20 mouse cellular contexts compared by ENCODE assay signal in the genomic region with DNA sequence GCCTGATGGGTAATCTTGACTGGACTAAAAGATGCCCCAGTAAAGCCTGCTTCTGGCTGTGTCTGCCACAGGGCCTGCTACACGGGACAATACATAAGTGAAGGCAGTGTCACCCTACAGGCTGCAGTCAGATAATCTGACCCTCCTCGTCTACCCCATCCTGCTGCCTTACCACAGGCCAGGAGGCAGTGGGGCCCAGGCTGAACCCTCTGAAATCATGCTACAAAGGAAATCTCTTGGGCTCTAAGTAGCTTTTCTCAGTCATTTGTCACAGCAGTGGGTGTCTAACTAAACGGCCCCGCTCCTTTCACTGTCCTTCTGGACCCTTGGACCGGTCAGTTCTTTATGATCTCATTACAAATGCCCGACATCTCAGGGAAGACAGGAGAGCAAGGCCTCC.
A peak's percentile ranks its signal among the peaks of the same experiment; 100 is the strongest.
DNase-seq lines count a peak whose midpoint lies in the region; ATAC-seq and TF ChIP-seq lines count a peak whose summit lies in the region.
"Had no signal": no experiment of that assay in that cellular context is flagged by ENCODE, and none has a peak within 500 bp of the region (broad histone marks: within the 10 kb centered on the region; RNA-seq: fewer than 3 reads in every experiment).

No protein-coding gene starts in this region.

- TF ChIP-seq CTCF in thymus, adult 2 months (IDR thresholded peaks at IDR 0.05; ENCODE audit: borderline replicate concordance, control insufficient read depth, extremely low read depth, insufficient read depth, low read length, poor library complexity): no peak

- DNase-seq in hindbrain, embryonic 10.5 days (ENCODE audit: low spot score): no peak
- DNase-seq in thymus, adult 2 months: no peak
- no peak for DNase-seq in thymus, adult 18-20 months
- peak; percentile 32 for DNase-seq in thymus, postnatal 4 days
- no peak for DNase-seq in cerebellum, adult 11-12 months
- DNase-seq: adrenal gland, postnatal 25 days; cerebellum, adult 18-20 months; cerebellum, postnatal 25 days; heart, postnatal 10 days; kidney, adult 8-10 months; kidney, postnatal 14 days; midbrain, embryonic 14.5 days had no signal

- no peaks in the 10 kb centered on the region for H3K9me3 ChIP-seq in forebrain, embryonic 15.5 days
- H3K9me3 ChIP-seq in forebrain, embryonic 13.5 days (replicated peaks): no peaks in the 10 kb centered on the region
- H3K9me3 ChIP-seq in hindbrain, embryonic 10.5 days: no peaks in the 10 kb centered on the region
- H3K9me3 ChIP-seq in hindbrain, embryonic 16.5 days (ENCODE audit: control insufficient read depth, low read length): no peaks in the 10 kb centered on the region
- H3K9me3 ChIP-seq: embryonic facial prominence, embryonic 15.5 days; neural tube, embryonic 15.5 days had no signal

- H3K36me3 ChIP-seq in forebrain, embryonic 15.5 days: no peaks in the 10 kb centered on the region
- H3K36me3 ChIP-seq in forebrain, embryonic 13.5 days (ENCODE audit: poor library complexity, severe bottlenecking): no peaks in the 10 kb centered on the region
- no peaks in the 10 kb centered on the region for H3K36me3 ChIP-seq in hindbrain, embryonic 10.5 days
- H3K36me3 ChIP-seq in hindbrain, embryonic 16.5 days (ENCODE audit: control insufficient read depth, insufficient read depth, low read length): no peaks in the 10 kb centered on the region
- no peaks in the 10 kb centered on the region for H3K36me3 ChIP-seq in thymus, adult 2 months (ENCODE audit: control insufficient read depth, insufficient read depth, low read length)
- H3K36me3 ChIP-seq: embryonic facial prominence, embryonic 15.5 days; neural tube, embryonic 15.5 days had no signal

- no peak overlapping the region for H3K4me3 ChIP-seq in forebrain, embryonic 15.5 days
- no peak overlapping the region for H3K4me3 ChIP-seq in forebrain, embryonic 13.5 days
- no peak overlapping the region for H3K4me3 ChIP-seq in hindbrain, embryonic 10.5 days
- no peak overlapping the region for H3K4me3 ChIP-seq in hindbrain, embryonic 16.5 days (ENCODE audit: low read length)
- no peak overlapping the region for H3K4me3 ChIP-seq in thymus, adult 2 months (ENCODE audit: control insufficient read depth, insufficient read depth, low read length)
- H3K4me3 ChIP-seq: embryonic facial prominence, embryonic 15.5 days; layer of hippocampus, adult 2 months; myocyte; neural tube, embryonic 15.5 days had no signal

- H3K27ac ChIP-seq in forebrain, embryonic 15.5 days (replicated peaks): no peak overlapping the region
- no peak overlapping the region for H3K27ac ChIP-seq in forebrain, embryonic 13.5 days
- 0 out of 2 replicates have a peak overlapping the region, but pooled peaks have one; percentile 40 for H3K27ac ChIP-seq in hindbrain, embryonic 10.5 days
- H3K27ac ChIP-seq in hindbrain, embryonic 16.5 days (ENCODE audit: low read depth, low read length): no peak overlapping the region
- peak overlapping the region; percentile 19; the same call in 1 of the 2 replicates for H3K27ac ChIP-seq in thymus, adult 2 months (ENCODE audit: control insufficient read depth, insufficient read depth, low read length)
- H3K27ac ChIP-seq: embryonic facial prominence, embryonic 15.5 days; layer of hippocampus, adult 2 months; liver, embryonic 14.5 days; neural tube, embryonic 15.5 days had no signal

- H3K27me3 ChIP-seq in forebrain, embryonic 15.5 days: no peaks in the 10 kb centered on the region
- H3K27me3 ChIP-seq in forebrain, embryonic 13.5 days: no peaks in the 10 kb centered on the region; the same call in 1 of the 2 replicates
- H3K27me3 ChIP-seq in hindbrain, embryonic 10.5 days (ENCODE audit: insufficient read depth, poor library complexity, severe bottlenecking): no peaks in the 10 kb centered on the region
- H3K27me3 ChIP-seq in hindbrain, embryonic 16.5 days (replicated peaks; ENCODE audit: control insufficient read depth, insufficient read depth, low read length): no peaks in the 10 kb centered on the region
- no peaks in the 10 kb centered on the region for H3K27me3 ChIP-seq in thymus, adult 2 months (ENCODE audit: control insufficient read depth, insufficient read depth, low read length)
- H3K27me3 ChIP-seq: embryonic facial prominence, embryonic 15.5 days; neural tube, embryonic 15.5 days had no signal

- 53% methylated on average over 6 of the region's 6 CpGs for WGBS in forebrain, embryonic 15.5 days
- 61% methylated on average over 6 of the region's 6 CpGs for WGBS in forebrain, embryonic 13.5 days
- 74% methylated on average over 6 of the region's 6 CpGs for WGBS in hindbrain, embryonic 10.5 days
- 49% methylated on average over 6 of the region's 6 CpGs for WGBS in hindbrain, embryonic 16.5 days
- 58% methylated on average over 6 of the region's 6 CpGs for WGBS in thymus, adult 2 months

- peak; percentile 15; the same call in 1 of the 2 replicates for ATAC-seq in forebrain, embryonic 15.5 days (replicated peaks)
- no peak for ATAC-seq in forebrain, embryonic 13.5 days
- ATAC-seq in hindbrain, embryonic 16.5 days: no peak

- peaks cover 36% of the 10 kb centered on the region for H3K4me1 ChIP-seq in forebrain, embryonic 15.5 days
- peaks cover 33% of the 10 kb centered on the region for H3K4me1 ChIP-seq in forebrain, embryonic 13.5 days
- peaks cover 22% of the 10 kb centered on the region for H3K4me1 ChIP-seq in hindbrain, embryonic 10.5 days (replicated peaks)
- H3K4me1 ChIP-seq in hindbrain, embryonic 16.5 days (ENCODE audit: control insufficient read depth, insufficient read depth, low read depth, low read length): peaks cover 32% of the 10 kb centered on the region
- peaks cover 24% of the 10 kb centered on the region for H3K4me1 ChIP-seq in thymus, adult 2 months (replicated peaks; ENCODE audit: control insufficient read depth, insufficient read depth, low read length)

- no peak overlapping the region for H3K9ac ChIP-seq in forebrain, embryonic 15.5 days (replicated peaks)
- no peak overlapping the region for H3K9ac ChIP-seq in forebrain, embryonic 13.5 days
- no peak overlapping the region for H3K9ac ChIP-seq in hindbrain, embryonic 16.5 days (ENCODE audit: low read depth, low read length)
- H3K9ac ChIP-seq: embryonic facial prominence, embryonic 15.5 days; liver, embryonic 14.5 days; neural tube, embryonic 15.5 days had no signal

- no peak for TF ChIP-seq POLR2A in thymus, adult 2 months (IDR thresholded peaks at IDR 0.05; ENCODE audit: control insufficient read depth, extremely low read depth, insufficient read depth, low read length, poor library complexity)

- no peak overlapping the region for H3K4me2 ChIP-seq in forebrain, embryonic 15.5 days (replicated peaks)
- H3K4me2 ChIP-seq in forebrain, embryonic 13.5 days: no peak overlapping the region
- H3K4me2 ChIP-seq in hindbrain, embryonic 16.5 days (ENCODE audit: low read length): no peak overlapping the region
- H3K4me2 ChIP-seq: embryonic facial prominence, embryonic 15.5 days; neural tube, embryonic 15.5 days had no signal

Comparison
In these comparisons a context has a peak if more than half of its experiments do, and no peak if none do; other contexts are left out.
1. H3K27ac ChIP-seq: peak in hindbrain, embryonic 10.5 days (single experiment) and thymus, adult 2 months (single experiment); none in forebrain, embryonic 15.5 days (single experiment), forebrain, embryonic 13.5 days (single experiment) and hindbrain, embryonic 16.5 days (single experiment).